Mouse (Mus musculus) limb, embryonic 15.5 days (tissue): ENCODE data around the gene Phf23. TPM values are rescaled to one million over a fixed set of nuclear protein-coding genes. Genes with fewer than 3 reads are reported as not detected.
"Not testable (repeated sequence)": the region's sequence is repeated elsewhere in the genome, so short reads cannot be mapped to it uniquely, and the experiment has no call there.

ENCODE experiments used
- ATAC-seq: fragments of 200-750 bp; cut with Nextera tagmentation; 2 replicates; pipeline ENCODE4 v1.8.0; 2017; ENCODE audit warnings: low read depth, moderate TSS enrichment; ENCODE audit not compliant: insufficient number of reproducible peaks, low FRiP score, low TSS enrichment
- H3K27ac ChIP-seq: fragments of 300-500 bp; sonication (generic); 2 replicates; pipeline ENCODE4 v1.5.1; 2015; ENCODE audit warnings: moderate library complexity, mild to moderate bottlenecking, inconsistent platforms
- H3K27me3 ChIP-seq: fragments of 300-500 bp; sonication (generic); 2 replicates; pipeline ENCODE4 v1.6.1; 2015; ENCODE audit warnings: inconsistent platforms
- H3K36me3 ChIP-seq: fragments of 300-500 bp; sonication (generic); 2 replicates; pipeline ENCODE4 v1.6.1; 2015; ENCODE audit warnings: inconsistent platforms
- H3K4me1 ChIP-seq: fragments of 300-500 bp; sonication (generic); 2 replicates; pipeline ENCODE4 v1.6.1; 2015; ENCODE audit warnings: inconsistent platforms
- H3K4me2 ChIP-seq: fragments of 300-500 bp; sonication (generic); 2 replicates; pipeline ENCODE4 v1.6.1; 2015; ENCODE audit warnings: mild to moderate bottlenecking, inconsistent platforms
- H3K4me3 ChIP-seq: fragments of 300-500 bp; sonication (generic); 2 replicates; pipeline ENCODE4 v1.5.1; 2015; ENCODE audit warnings: mild to moderate bottlenecking, inconsistent platforms
- H3K9ac ChIP-seq: fragments of 300-500 bp; sonication (generic); 2 replicates; pipeline ENCODE4 v1.6.1; 2015; ENCODE audit warnings: inconsistent platforms
- H3K9me3 ChIP-seq: fragments of 300-500 bp; sonication (generic); 2 replicates; pipeline ENCODE4 v1.6.1; 2016; ENCODE audit warnings: inconsistent platforms
- WGBS: fragments of 180-500 bp; shearing (Covaris S2); methylation state at CpG from one replicate; pipeline ENCODE4 v1.1.7; 2015; 5-methylcytosine and 5-hydroxymethylcytosine counted together
- polyA plus RNA-seq: library from polyadenylated mRNA; unstranded; fragments of >200 nt; fragmentation: Nextera tagmentation; extraction: Ambion mirVana; gene quantifications from 2 replicates; pipeline ENCODE4 v1.2.1, GENCODE M21; 2015

Gene Phf23
- polyA plus RNA-seq, 1 experiment from 2014 or later, result 81.6 TPM

DNA sequence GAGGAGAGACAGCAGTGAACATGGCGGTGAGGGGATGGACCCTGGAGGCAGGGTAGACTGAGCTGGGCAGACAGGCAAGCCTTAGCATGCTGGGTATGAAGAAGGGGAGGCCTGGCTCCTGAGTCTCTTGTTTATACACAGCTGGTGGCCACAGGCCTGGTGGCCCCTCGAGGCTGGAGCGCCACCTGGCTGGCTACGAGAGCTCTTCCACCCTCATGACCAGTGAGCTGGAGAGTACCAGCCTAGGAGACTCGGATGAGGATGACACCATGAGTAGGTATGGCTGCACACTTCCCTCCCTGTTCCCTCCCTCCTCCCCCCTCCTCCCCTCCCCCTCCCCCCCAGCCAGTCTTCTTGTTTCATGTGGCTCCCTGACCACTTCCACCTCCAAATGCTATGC, 9.9 kb downstream of the Phf23 start:
- no peak for ATAC-seq
- WGBS, result 59% methylated on average over 4 of the region's 5 CpGs
- peaks cover 33% of the 10 kb centered on the region for H3K4me1 ChIP-seq
- H3K9me3 ChIP-seq, result no peaks in the 10 kb centered on the region
- no peak overlapping the region for H3K9ac ChIP-seq
- H3K4me3 ChIP-seq, result no peak overlapping the region
- no peak overlapping the region for H3K4me2 ChIP-seq
- no peak overlapping the region for H3K27ac ChIP-seq
- no peaks in the 10 kb centered on the region for H3K27me3 ChIP-seq
- H3K36me3 ChIP-seq, result peaks cover 67% of the 10 kb centered on the region

DNA sequence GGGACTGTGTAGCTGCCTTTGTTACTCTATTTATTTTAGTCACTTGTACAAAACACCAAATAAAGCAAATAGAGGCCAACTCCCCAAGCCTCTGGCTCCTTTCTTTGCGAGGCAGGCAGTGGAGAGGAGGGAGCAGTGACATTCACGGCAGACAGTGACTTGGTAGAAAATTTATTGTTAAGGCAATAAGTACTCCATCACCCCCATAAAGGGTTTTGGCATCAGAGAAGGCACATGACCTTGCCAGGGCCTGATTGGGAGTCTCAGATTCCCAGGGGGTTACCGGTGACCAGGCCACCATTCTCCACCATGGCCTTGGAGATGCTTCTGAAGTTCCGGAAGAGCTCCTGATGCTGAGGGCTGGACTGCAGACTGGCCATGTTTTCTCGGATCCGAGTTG, 14.5 kb downstream of the Phf23 start:
- Histone ChIP-seq H3K4me1 (peaks cover 12% of the 10 kb centered on the region), H3K4me3 (no peak overlapping the region), H3K36me3 (peaks cover 91% of the 10 kb centered on the region), H3K9me3 (no peaks in the 10 kb centered on the region), H3K27ac (no peak overlapping the region), H3K4me2 (no peak overlapping the region), H3K9ac (no peak overlapping the region), H3K27me3 (no peaks in the 10 kb centered on the region)
- WGBS, result 92% methylated on average over 6 of the region's 6 CpGs
- ATAC-seq, result no peak

GRCm38 (mm10) chr11:70010548-70010947, 15.0 kb downstream of the Phf23 start:
- H3K9ac ChIP-seq, result no peak overlapping the region
- no peak overlapping the region for H3K4me2 ChIP-seq
- H3K9me3 ChIP-seq, result no peaks in the 10 kb centered on the region
- H3K4me3 ChIP-seq, result no peak overlapping the region
- peaks cover 12% of the 10 kb centered on the region for H3K4me1 ChIP-seq
- H3K36me3 ChIP-seq, result peaks cover 86% of the 10 kb centered on the region
- ATAC-seq, result no peak
- WGBS, result 88% methylated on average over 12 of the region's 12 CpGs
- H3K27ac ChIP-seq, result no peak overlapping the region
- H3K27me3 ChIP-seq, result no peaks in the 10 kb centered on the region

DNA sequence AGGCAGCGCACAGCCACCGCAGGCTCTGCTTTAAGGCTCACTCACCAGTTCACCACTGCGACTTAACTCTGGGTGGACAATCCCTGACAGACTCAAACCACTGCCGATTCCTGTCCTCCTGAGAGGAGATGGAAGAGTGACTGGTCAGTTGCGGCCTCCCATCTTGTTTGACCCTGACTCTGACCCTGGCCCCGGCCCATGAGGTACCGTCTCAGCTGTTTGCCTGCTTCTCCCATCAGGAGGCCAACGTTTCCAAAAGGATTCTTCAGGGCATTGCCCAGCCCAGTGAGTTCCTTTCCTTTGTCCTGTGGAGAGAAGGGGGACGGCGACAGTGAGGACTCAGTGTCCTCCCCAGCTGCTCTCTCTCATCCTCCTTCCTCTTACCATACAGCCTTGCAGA, 15.4 kb downstream of the Phf23 start:
- Histone ChIP-seq H3K4me1 (peaks cover 12% of the 10 kb centered on the region), H3K27ac (no peak overlapping the region), H3K36me3 (peaks cover 82% of the 10 kb centered on the region), H3K9ac (no peak overlapping the region), H3K27me3 (no peaks in the 10 kb centered on the region), H3K9me3 (no peaks in the 10 kb centered on the region), H3K4me2 (no peak overlapping the region), H3K4me3 (no peak overlapping the region)
- 90% methylated on average over 10 of the region's 10 CpGs for WGBS
- ATAC-seq, result no peak

- no peak for ATAC-seq
- H3K4me2 ChIP-seq, result no peak overlapping the region
- H3K27ac ChIP-seq, result no peak overlapping the region
- H3K27me3 ChIP-seq, result no peaks in the 10 kb centered on the region
- peaks cover 21% of the 10 kb centered on the region for H3K4me1 ChIP-seq
- peaks cover 63% of the 10 kb centered on the region for H3K36me3 ChIP-seq
- H3K4me3 ChIP-seq, result no peak overlapping the region
- H3K9me3 ChIP-seq, result no peaks in the 10 kb centered on the region
- WGBS, result 86% methylated on average over 9 of the region's 9 CpGs
- H3K9ac ChIP-seq, result no peak overlapping the region
Observed at GRCm38 (mm10) chr11:70012931-70013330, 17.4 kb downstream of the Phf23 start.

GRCm38 (mm10) chr11:70013408-70013807, 17.8 kb downstream of the Phf23 start:
- H3K4me3 ChIP-seq, result no peak overlapping the region
- H3K27me3 ChIP-seq, result no peaks in the 10 kb centered on the region
- peaks cover 58% of the 10 kb centered on the region for H3K36me3 ChIP-seq
- H3K9ac ChIP-seq, result no peak overlapping the region
- H3K4me2 ChIP-seq, result no peak overlapping the region
- no peak for ATAC-seq
- no peak overlapping the region for H3K27ac ChIP-seq
- H3K9me3 ChIP-seq, result no peaks in the 10 kb centered on the region
- H3K4me1 ChIP-seq, result peaks cover 23% of the 10 kb centered on the region
- WGBS, result 90% methylated on average over 3 of the region's 3 CpGs

DNA sequence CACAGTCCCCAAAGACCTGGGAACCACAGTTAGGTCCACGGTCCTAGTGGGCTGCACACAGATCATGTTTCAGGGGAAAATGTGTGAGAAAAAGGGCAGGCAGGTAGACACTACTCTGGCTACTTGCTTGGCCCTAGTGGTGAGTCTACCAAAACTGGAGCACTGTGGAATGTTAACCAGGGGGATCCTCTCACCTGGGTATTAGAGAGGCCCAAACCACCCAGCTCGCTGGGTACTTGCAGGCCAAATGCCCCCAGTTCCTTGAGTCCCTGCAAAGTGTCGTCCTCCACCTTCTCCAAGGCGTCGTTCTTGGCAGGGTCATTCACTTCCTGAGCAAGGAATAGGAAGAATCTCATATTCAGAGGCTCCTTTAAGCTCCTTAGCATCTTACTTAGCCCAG, 18.5 kb downstream of the Phf23 start:
- no peaks in the 10 kb centered on the region for H3K9me3 ChIP-seq
- peaks cover 30% of the 10 kb centered on the region for H3K4me1 ChIP-seq
- no peak overlapping the region for H3K9ac ChIP-seq
- WGBS, result 49% methylated on average over 5 of the region's 5 CpGs
- H3K27me3 ChIP-seq, result no peaks in the 10 kb centered on the region
- 0 out of 2 replicates have a peak overlapping the region, but pooled peaks have one; percentile 81 for H3K4me2 ChIP-seq
- ATAC-seq, result no peak
- H3K36me3 ChIP-seq, result peaks cover 51% of the 10 kb centered on the region
- H3K27ac ChIP-seq, result no peak overlapping the region
- H3K4me3 ChIP-seq, result no peak overlapping the region

- peak; percentile 69; the same call in 1 of the 2 replicates for ATAC-seq
- Histone ChIP-seq H3K4me1 (peaks cover 39% of the 10 kb centered on the region), H3K4me2 (peak within 1 kb of the TSS; percentile 81), H3K27ac (peak within 1 kb of the TSS; percentile 74), H3K36me3 (peaks cover 42% of the 10 kb centered on the region), H3K9ac (peak within 1 kb of the TSS; percentile 56), H3K27me3 (no peaks in the 10 kb centered on the region), H3K4me3 (peak within 1 kb of the TSS; percentile 67), H3K9me3 (no peaks in the 10 kb centered on the region)
- 1% methylated on average over 35 of the region's 35 CpGs for WGBS
Observed at GRCm38 (mm10) chr11:70014880-70015558, 19.4 kb downstream of the Phf23 start, which contains the start of gene Acadvl. Gene Acadvl (minus strand): TSS chr11:70015411.

- 60% methylated on average over 6 of the region's 6 CpGs for WGBS
- no peak for ATAC-seq
- H3K4me2 ChIP-seq, result peak overlapping the region; percentile 81
- no peaks in the 10 kb centered on the region for H3K27me3 ChIP-seq
- peaks cover 46% of the 10 kb centered on the region for H3K4me1 ChIP-seq
- peaks cover 35% of the 10 kb centered on the region for H3K36me3 ChIP-seq
- no peaks in the 10 kb centered on the region for H3K9me3 ChIP-seq
- H3K27ac ChIP-seq, result no peak overlapping the region
- H3K4me3 ChIP-seq, result no peak overlapping the region
- peak overlapping the region; percentile 56; the same call in 1 of the 2 replicates for H3K9ac ChIP-seq
Observed at GRCm38 (mm10) chr11:70015677-70016076, 20.1 kb downstream of the Phf23 start.

DNA sequence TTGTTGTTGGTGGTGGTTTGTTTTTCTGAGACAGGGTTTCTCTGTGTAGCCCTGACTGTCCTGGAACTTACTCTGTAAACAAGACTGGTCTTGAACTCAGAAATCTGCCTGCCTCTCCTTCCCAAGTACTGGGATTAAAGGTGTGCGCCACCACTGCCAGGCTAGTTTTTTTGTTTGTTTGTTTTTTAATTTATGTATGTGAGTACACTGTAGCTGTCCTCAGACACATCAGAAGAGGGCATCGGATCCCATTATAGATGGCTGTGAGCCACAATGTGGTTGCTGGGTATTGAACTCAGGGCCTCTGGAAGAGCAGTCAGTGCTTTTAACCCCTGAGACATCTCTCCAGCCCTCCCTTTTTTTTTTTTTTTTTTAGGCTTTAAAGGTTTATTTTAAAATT, 20.6 kb downstream of the Phf23 start:
- H3K4me2 ChIP-seq, H3K9me3 ChIP-seq, H3K27ac ChIP-seq, H3K9ac ChIP-seq, ATAC-seq, H3K27me3 ChIP-seq, H3K4me3 ChIP-seq: not testable (repeated sequence)
- H3K36me3 ChIP-seq, result peaks cover 30% of the 10 kb centered on the region
- H3K4me1 ChIP-seq, result peaks cover 51% of the 10 kb centered on the region
- 80% methylated on average over 2 of the region's 2 CpGs for WGBS

DNA sequence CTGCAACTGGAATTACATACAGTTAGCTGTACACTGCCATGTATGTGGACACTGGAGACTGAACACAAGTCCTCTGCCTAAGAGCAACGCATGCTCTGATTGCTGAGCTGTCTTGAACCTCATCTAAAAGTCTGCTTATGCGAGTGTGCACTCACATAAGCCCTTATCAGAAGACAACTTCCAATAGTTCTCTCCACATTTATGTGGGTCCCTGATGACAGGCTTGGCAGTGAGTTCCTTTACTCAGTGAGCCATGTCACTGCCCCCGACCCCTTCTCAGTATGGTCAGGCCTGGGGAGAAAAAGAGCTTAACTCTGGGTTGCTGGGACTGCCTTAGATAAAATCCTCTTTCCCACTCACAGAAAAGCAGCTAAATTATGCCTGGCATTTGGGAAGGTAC, 21.1 kb downstream of the Phf23 start, which contains the start of gene Dlg4:
Dlg4 (plus strand) TSS at position 274 of the 400 bp plus-strand sequence.
- no peaks in the 10 kb centered on the region for H3K9me3 ChIP-seq
- H3K9ac ChIP-seq, result peak within 1 kb of the TSS; percentile 34; the same call in 1 of the 2 replicates
- H3K36me3 ChIP-seq, result peaks cover 25% of the 10 kb centered on the region
- H3K4me1 ChIP-seq, result peaks cover 56% of the 10 kb centered on the region
- WGBS, result 85% methylated on average over 3 of the region's 3 CpGs
- H3K27me3 ChIP-seq, result no peaks in the 10 kb centered on the region
- peak within 1 kb of the TSS; percentile 90 for H3K4me2 ChIP-seq
- peak within 1 kb of the TSS; percentile 95 for H3K27ac ChIP-seq
- no peak for ATAC-seq
- peak within 1 kb of the TSS; percentile 68 for H3K4me3 ChIP-seq

DNA sequence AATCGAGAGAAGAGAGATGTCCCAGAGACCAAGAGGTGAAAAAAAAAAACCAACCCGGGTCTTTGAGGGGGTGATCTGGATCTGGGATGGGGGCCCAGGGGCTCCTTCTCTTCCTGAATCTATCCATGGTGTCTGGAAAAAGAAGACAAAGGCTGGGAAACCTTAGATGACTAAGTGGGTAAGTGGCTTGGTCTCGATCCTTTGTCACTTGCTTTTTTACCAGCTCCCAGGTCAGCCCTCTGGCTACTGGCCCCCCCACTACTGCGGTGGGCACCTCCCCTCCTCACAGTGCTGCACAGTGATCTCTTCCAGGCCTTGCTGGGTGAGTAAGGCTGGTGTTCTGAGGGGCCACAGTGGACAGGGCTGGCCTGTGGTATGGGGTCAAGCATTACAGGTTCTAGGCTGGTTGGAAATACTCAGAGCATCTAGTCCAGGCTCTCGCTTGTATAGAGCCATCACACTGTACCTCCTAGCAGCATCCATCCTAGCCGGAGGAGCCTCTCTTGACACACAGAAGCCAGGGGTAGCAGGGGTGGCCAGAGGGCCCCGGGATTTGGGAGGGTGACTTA, 21.7 kb downstream of the Phf23 start:
- Histone ChIP-seq H3K9me3 (no peaks in the 10 kb centered on the region), H3K27ac (peak overlapping the region; percentile 95), H3K9ac (no peak overlapping the region; the same call in 1 of the 2 replicates), H3K4me3 (no peak overlapping the region), H3K36me3 (peaks cover 19% of the 10 kb centered on the region), H3K4me1 (peaks cover 60% of the 10 kb centered on the region), H3K27me3 (no peaks in the 10 kb centered on the region), H3K4me2 (peak overlapping the region; percentile 90; the same call in 1 of the 2 replicates)
- no peak for ATAC-seq
- WGBS, result 41% methylated on average over 7 of the region's 7 CpGs
